Mouse (Mus musculus): ENCODE measurements around the gene Cycs.

The Cycs gene

DNA sequence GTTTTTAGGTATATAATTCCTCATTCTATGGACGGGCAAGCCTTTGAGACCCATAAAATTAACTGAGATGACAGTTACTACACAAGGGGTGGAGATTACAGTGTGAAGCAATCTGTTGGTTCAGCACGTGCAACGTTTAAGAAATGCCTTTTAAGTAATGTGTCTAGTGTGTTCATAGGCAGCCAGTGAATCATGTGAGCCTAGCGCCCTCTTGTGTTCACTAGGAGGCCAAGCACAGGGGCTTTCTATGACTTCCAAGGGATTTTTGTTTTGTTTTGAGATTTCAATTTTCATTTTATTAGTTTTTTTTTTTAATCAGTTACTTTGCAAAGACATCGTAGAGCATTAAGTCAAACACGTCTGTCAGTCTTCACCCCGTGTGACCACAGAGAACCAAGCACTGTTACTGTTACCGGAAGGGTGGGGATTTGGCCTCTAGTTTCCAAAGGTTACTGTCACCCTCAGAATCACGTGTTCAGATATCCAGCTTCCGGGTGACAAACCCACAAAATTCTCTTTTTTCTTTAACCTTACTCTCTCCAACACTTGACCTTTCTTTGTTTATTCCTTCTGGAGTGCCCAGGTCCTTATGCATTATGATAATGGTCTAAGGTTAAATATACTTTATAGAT lies 20.8 kb downstream of the Cycs start:
- no peak for DNase-seq (ENCODE audit: low spot score)

DNA sequence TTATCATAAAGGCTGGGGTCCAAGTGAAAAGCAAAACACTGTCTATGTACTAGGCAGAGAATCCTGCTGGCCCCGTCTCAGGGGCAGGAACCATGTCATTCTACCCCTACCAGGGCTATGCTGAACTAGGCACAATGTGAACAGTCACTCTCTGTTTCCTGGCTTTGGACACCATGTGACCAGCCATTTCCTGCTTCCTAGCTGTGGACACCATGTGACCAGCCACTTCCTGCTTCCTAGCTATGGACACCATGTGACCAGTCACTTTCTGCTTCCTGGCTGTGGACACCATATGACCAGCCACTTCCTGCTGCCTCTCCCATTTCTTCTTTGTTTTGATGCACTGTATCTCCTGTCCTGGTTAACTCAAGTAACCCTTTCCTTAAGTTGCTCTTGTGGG lies 23.8 kb downstream of the Cycs start:
- no peak for DNase-seq (ENCODE audit: low spot score)

DNA sequence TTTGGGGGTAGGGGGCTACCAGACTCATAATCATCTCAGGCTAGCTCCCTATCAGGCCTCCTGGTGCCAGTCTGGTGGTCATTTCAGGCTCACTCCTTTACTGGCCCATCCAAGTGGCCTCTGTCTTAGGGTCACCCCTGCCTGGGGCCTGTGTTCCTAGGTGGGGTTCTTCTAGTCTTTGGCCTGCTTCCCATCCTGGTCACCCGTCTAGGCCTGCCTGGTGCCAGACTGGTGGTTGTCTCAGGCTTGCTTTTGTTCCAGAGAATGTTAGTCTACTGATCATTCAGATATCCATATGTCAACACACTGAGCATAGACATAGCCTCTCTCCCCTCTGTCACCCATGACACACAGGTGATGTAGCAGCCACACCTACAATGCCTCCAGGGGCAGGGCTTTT lies 26.7 kb downstream of the Cycs start:
- no peak for DNase-seq (ENCODE audit: low spot score)

DNA sequence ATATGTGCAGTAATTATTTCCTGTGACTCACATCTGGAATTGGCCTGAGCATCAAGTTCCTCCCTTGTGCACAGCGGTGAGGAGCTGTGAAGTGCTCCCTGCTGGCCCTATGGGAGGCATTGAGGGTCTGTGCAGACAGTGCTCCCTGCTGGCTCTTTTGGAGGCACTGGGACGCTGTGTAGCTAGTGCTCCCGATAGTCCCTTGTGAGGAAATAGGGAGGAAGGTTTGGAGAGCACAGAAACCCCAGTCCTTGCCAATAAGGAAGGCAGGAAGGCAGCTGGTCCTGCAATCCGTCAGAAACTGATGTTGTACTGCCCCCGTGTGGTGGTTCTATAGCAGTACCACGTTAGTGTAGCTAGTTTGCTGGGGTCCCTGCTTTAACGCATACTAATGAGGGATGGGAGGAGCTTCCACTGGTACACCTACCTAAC lies 29.9 kb downstream of the Cycs start:
- peak; percentile 24 for DNase-seq (ENCODE audit: low spot score)

DNA sequence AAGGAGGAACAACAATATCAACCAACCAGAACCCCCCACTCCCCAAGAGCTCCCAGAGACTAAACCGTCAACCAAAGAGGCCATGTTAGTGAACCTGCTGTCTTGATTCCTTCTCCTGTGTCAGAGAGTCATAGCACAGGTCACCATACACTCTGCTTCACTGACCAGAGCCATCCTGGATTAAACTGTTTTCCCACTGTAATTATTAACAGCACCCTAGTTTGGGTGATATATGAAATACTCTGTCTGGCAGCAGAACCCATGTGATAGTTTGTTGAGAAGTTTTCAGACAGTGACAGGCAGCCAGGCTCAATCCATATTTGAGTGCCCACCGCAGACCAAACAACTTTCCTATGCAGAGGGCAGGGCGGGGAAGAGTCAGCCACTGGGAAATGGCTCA lies 31.0 kb downstream of the Cycs start:
- no peak for DNase-seq (ENCODE audit: low spot score)

DNA sequence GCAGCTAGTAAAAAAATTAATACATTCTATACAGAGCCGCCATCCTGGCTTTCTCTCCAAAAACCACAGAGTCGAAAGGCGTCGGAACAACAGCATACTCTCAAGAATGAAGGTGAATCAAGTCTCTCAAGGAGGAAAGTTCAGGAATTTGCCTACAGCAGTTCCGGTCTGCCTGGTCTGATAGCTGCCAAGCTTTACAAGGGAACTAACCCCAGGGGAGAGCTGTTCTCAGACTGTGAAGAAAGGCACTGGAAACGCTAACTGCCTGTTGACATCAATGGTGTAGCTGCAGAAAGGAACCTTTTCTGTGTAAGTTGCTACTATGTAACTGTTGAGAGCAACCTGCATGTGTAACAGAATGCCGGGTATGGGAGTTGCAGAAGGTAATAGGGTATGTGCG lies 34.4 kb downstream of the Cycs start:
- DNase-seq (ENCODE audit: low spot score) = no peak

DNA sequence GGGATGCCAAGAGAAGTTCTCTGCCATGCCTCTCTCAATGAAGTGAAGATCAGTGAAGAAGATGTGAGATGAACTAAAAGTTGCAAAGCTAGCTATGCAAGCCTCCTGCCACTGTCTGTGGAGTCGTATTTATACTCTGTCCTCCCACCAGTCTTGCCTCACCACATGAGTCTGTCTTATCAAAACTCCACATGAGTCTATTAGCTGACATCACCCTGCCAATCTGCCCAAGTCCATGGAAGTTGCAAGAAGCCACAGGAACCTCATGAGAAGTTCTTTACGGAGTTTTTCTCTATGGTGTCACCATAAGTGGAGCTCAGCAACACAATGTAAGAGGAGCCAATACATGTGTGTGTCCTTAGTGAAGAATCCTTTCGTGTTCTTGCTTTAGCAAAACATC lies 35.3 kb downstream of the Cycs start:
- no peak for DNase-seq (ENCODE audit: low spot score)

DNA sequence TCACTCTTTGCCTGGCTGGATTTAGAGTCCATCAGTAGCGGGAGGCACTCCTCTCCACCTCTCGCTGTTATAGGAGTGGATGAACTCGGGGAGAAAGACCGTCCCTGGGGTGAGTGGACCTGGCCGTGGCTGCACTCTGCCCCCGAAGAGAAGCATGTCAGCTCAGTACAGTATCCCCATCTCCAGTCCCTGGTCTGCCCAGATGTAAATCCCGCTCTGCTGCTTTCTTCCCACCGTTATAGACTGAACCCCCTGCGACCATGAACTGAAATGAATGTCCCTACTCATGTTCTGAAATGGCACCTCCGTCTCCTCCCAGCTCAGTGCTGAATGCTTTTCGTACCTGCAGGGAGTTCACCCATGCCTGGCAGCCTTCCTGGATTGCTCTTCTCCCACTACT lies 37.1 kb downstream of the Cycs start:
- DNase-seq (ENCODE audit: low spot score) = no peak

DNA sequence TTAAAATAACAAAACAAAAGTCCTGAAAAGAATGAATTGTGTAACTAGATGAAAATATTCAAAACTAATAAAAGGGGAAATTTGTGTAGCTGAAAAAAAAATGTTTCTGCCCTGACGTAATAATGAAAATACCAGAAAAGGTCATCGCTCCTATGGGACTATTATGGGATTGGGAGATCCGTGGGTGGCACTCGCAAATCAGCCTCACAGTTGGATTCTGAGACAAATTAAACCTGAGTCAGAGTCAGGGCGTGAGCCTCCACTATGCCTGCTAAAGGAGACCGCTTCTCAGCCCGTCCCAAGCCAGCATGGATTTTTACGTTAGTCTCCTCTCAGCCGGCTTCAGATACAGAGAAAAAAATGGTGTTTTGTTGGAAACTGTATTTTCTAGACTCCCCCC lies 38.9 kb downstream of the Cycs start:
- DNase-seq (ENCODE audit: low spot score) = no peak

DNA sequence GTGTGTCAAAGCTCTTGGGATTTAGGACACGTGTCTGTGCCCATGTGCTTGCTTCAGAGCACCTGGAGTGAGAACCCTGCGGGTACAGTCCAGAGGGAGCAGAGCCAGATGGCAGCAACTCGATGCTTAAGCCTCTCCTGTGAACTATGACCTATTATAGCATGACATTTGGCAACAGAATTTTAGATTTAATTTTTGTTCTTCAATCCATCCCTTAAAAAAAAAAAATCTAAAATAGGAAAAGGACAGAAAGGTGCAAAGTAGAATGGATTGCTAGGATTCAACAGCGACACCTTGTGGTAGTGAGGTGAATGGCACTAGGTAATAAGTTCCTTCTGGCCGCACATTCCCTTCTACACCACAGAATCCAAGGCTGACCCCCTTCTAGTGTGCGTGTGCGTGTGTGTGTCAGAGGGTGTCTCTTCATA lies 39.7 kb downstream of the Cycs start:
- DNase-seq (ENCODE audit: low spot score) = no peak

DNA sequence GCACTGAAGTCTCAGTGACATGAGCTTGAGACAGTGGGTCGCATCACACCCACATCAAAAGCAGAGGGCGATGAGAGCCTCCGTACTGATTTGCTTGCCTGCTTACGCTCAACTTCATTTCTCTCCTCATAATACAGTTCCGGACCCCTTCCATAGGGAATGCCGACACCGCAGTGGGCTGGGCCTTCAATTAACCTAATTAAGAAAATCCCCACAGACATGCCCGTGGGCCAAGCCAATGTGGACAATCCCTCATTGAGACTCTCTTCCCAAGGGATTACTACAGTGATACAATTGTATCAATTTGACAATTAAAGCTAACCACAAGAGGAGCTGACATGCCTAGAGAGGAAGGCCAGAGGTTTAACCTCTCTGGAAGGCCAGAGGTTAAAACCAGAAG lies 40.5 kb downstream of the Cycs start:
- DNase-seq (ENCODE audit: low spot score) = no peak

DNA sequence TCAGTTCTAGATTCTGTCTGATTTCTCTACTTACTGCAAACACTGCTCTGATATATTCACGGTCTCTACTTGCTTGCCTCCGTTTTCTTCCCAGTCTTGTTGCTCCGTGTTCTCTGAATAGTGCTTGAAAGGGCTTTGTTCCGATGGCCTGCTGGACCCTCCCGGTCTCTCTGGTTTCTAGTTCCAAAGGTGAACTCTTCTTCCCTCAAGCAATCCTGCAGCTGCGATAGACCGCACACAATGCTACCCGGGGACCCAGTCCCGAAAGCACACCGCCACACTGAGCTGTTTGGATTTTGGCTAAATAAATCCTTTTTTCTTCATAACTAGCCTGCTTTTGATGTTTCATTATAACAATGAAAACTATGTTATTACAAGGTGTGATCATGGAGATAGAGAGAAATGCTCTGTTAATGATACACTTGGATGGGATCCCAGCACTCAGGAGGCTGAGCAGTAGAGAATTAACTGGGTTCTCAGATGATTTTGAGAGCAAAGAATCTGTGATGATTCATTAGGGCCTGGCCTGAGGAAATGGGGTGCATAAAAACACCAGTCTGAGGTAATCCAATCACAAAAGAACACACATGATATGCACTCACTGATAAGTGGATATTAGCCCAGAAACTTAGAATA lies 42.0 kb downstream of the Cycs start:
- DNase-seq (ENCODE audit: low spot score) = no peak

DNA sequence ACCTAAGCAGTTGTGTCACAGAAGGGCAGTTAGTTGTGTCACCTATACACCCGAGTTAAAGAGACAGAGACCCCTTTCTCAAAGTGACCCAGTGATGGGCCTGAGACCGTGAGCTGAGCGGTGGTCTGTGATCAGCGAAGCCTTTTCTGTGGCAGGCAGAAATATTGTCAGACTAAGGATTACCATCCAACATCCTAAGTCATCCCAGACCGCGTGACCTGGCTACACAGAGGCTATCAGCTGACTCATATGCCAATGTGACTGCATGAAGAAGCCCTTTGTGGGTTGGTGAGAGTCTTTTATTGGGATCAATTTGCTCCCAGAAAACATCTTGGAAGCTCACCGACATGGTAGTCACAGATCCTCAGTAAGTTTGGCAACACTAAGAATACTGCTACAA lies 43.6 kb downstream of the Cycs start:
- DNase-seq (ENCODE audit: low spot score) = no peak

DNA sequence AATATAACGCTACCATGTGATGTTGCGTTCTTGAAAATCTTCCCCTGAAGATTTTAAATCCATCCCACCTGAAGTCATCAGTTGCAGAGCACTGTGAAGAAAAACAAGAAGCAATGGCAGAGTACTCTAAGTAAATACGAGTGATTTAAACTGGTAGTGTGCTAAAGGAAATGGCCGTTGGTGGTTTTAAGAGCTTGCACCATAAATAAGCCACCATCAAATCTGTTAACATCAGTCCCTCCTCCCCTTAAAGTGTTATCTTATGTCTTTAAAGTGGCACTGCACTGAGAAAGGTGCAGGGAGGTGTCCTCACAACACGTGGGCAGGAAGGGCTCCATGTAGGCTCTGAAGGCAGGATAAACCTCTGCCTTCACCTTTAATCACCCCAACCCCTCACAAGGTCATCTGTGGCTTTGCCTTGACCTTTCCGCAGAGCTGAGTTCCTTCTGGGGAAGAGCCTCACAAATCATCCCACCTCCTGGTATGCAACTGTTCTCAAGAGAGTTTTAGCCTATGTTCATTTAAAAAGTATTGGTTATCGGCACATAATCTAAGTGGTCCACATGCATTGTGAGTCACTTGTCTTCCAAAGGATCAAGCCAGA lies 44.7 kb downstream of the Cycs start:
- DNase-seq (ENCODE audit: low spot score) = no peak

DNA sequence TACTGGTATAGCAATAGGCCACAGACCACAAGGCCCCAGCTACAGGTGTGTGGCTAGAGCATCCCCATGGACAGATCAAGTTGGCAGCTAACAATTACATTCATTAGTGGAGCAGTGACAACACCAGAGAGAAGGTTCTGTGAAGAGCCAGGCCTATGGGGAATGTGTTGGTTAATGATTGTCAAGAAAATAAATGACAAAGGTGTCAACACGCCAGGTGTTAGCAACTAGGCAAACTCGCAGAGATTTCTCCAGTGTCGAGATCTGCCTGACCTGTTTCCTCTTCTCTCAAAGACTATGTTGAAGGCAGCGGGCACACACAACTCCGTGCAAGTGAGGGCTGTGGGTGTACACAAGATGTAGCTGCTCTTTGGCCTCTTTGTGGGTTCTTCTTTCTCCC lies 46.2 kb downstream of the Cycs start:
- no peak for DNase-seq (ENCODE audit: low spot score)

DNA sequence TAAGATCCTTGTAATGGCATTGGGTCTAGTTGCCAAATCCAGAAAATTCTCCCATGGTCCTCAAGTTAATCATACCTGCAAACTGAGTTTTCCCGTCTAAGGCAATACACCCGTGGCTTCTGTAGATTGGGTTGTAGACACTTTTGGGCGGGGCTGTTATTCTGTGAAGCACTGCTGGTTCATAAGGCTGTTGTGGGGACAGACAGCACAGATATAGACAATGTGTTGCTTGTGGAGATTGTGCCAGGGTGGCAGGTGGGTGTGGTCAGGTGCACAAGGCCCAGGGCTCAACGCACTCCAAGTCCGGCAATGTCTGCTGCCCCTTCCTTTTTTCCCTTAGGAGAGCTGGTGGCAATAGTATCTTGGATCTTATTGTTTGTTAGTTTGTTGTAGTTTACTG lies 48.0 kb downstream of the Cycs start:
- no peak for DNase-seq (ENCODE audit: low spot score)

Measured in spleen, adult 12 weeks (tissue).